Mouse (Mus musculus) CD4-positive helper T cell, adult 2 months (primary cell): ENCODE measurements around the gene 4930544G11Rik.

ENCODE experiments used
- DNase-seq: peaks from one replicate; pipeline ENCODE4 v3.0.0-alpha.2; 2012; ENCODE audit warnings: low read depth, missing footprints, low spot score

Gene 4930544G11Rik

DNA sequence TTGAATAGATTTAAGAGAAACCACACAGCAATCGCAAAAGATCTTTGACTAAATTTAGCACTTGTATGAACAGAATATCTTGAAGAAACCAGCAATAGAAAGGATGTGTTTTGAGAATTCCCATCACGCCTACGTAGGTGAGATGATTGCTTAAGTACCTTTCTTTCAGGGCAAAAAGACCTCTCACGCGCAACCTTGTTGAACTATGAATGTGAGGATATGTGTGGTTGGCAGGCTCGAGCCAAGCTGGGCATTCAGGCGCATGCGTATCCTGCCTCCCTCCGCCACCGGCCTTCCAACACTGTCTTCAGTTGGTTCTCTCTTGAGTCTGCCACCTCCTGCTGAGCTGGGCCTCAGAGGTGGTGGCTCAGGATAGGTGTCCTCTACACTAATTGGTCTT is at the start of gene 4930544G11Rik:
Gene 4930544G11Rik, plus strand, starts transcription at position 301 of the 400 bp plus-strand sequence.
- no peak for DNase-seq

DNA sequence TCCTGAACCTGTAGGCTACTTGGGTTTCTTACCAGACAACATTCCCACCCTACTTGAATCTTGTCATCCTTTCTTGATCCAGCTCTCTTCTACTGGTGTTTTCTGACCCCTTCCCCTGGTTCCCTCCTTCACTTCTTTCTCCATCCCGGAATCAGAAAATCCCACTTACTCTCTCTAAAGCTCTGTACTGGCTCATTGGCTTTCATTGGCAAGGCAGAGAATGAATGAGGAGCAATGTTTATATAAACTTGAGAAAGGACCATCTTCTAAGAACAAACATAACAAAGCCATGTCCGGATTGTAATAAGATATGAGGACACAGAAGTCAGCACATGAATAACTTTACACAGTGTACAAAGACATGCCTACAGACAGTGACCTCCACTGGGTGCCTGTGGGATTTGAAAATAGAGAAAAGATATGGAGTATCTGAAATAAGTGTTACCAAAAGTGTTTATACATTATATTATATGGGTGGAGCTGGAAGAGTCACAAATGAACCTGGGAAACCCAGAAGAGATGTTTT is 45.7 kb upstream of the 4930544G11Rik start:
- DNase-seq, result no peak

DNA sequence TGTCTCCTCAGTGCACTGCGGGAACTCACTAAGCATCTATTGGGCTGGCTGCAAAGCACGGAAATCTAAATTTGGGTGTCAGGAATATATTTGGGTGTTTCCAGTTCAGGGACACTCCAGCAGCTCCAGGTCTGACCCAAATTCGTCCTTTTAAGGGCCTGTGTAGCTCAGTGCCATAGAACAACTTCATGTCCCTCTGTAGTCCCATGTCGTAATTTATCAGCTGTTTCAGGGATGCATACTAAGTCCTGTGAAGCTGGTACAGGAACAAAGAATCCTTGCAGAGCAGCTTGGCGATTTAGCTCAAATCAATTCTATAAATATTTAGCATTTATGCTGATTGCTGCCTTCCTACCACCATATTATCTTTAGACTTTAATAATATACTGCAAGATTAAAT is 37.0 kb upstream of the 4930544G11Rik start:
- DNase-seq, result no peak

DNA sequence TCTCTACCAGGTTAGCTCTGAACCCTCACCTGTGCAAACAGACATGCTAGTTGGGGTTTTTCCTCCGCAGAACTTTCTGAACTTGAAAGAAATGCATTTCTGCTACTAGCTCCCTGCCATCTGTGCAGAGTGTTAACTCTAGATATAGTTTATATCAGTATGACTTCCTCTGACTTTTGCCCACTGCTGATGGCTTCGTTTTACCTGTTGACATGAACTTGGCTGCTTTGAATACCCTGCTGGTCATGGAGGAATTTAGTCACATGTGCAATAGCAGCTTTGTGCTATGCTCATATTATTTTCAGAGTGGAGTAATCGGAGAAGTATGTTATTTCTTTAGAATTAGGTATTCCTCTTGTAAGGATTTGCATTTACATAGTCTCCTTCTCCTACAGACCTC is 30.7 kb upstream of the 4930544G11Rik start:
- no peak for DNase-seq

DNA sequence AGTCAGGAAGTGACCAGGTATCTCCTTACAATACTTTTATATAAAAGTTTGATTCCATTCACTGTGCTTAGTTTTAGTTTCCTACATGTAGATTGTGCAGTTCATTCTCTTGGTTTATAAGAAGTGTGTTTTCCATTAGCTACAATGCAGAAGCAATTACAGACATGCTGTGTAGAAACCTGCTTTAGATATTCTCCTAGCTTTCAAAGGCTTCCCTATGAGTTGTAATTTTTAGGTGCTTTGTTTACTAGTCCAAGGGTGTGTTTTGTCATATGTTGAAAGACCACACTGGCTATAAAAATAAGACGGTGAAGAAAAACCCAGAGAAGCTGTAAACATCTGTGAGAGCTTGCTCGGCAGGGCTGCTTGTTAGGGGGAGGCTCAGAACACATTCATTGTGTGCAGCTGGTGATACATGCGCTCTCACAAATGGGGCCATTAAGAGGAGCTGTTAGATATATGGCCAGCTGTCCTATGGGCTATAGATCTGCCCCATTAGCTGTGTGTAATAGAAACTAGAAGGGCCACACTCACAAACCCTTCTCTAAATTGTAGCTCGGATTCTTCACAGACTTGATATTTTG is 28.8 kb upstream of the 4930544G11Rik start:
- DNase-seq, result no peak

DNA sequence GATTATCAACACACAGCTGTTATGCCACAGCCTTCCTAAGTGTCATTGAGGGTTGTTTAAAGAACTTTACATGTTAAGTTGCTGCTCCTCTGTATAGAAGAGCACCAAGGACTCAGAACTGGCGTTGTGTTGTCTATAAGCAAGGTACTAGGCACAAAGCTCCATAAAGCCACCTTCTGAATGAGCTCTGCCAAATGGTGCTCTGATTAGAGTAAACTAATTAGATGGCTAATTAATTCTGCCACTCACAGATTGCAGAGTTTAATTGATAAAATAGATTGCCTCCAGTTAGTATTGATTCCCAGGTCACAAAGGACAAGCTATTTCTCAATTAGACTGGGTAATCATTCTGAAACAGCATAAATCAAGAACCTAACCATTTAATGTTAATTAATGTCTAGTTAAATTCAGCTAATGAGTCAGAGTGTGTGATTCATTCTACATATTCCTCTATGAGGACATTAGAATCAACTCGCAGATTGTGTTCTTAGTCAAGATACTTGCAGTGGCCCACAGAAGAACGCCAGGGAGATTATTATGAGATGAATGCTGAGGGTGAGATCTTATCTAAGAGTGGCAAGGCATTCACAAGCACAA is 26.6 kb upstream of the 4930544G11Rik start:
- DNase-seq, result no peak

DNA sequence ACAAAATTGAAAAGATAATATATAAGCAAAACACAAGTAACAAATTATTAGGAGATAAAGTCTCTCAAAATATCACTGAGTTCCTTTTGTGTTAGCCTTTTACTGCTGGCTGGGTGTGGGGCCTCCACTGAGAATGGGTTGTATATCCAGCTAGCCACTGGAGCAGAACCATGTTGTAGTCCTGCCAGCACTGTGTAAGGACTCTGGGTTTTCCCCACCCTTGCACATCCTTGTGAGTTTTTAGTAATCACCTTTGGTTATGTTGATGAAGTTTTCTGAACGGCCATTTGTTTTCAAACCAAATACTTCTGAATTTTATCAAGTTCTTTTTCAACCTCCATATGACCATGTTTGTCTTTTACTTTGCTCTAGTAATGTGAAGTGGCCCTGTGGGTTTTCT is 21.9 kb upstream of the 4930544G11Rik start:
- DNase-seq, result no peak

DNA sequence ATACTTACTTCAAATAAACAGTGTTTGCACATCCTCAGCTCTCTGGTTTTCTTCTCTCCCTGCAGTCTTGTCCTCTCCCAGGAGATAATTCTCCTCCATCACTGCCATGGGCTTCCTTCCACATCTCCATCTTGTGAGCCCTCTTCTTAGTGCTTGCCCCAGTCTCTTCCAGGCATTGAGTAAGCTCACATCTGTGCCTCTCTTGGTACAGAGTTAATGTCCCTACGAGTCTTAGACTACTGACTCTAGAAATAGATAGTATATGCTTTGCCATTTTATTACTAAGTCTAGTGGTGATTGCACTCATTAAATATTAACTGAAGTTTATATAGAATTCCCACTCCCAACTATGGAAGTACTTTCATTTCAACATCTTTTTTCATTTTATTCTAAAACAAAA is 19.6 kb upstream of the 4930544G11Rik start:
- no peak for DNase-seq

DNA sequence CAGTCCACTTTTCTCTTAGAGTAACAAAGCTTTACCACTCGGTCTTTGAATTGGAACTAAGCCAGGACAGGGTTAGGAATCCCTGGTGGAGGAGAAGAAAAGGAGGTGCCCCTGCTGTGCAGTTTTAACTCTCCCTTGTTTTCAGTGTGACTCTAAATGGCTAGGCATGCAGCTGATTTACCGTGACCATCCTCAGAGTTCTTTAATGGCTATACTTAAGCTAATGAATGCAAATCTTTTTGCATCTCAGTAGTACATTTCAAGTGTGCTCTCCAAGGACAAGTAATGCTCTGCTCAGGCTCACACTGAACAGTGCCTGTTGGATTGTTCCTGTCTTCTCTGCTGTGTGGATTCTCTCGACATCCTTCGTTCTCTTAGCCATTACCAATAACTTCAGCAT is 19.2 kb upstream of the 4930544G11Rik start:
- DNase-seq, result no peak

DNA sequence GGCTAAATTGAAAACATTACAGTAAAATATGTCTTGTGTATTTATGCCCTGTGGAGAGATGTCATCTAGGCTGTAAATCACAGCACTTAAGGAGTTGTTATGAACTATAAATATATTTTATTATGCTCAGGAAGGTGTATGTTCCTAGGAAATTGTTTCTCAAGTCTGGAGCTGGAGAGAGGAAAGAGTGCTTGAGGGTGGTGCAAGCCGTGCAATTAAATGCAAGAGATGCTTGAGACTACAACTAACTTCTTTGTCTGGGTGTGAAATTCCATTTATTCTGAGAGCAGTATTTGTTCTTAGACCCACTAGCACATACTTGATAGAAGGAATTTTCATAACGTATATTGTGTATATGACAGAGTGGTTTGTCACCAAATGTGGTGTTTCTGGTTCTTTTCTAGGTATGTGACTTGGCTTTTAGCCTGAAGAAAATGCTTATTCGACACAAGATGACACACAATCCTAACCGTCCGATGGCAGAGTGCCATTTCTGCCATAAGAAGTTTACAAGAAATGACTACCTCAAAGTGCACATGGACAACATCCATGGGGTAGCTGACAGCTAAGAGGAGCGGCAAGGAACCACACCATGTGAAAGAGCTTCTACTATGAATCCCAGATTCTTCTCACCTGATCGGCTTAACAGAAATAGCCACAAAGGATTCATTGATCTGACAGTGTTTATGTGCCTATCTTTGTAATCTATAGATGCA is 16.7 kb upstream of the 4930544G11Rik start:
- no peak for DNase-seq

DNA sequence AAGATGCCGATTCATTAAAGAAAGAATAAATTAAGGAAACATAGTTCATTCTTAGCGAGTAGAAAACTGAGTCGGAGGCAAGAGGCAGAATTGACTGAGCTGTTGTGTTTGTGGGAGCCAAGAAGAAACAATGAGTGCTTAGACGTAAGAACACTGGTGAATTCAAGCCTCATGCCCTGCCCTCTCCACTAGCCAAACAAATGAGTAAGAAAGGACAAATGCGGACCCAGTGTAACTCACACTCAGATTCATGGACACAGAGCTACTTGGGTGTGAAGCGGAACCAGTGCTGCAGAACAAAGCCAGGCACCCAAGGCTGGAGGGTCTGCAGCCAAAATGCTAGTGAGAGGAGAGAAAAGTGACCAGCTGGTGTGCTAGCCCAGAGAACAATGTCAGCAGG is 1.9 kb upstream of the 4930544G11Rik start:
- DNase-seq, result no peak

DNA sequence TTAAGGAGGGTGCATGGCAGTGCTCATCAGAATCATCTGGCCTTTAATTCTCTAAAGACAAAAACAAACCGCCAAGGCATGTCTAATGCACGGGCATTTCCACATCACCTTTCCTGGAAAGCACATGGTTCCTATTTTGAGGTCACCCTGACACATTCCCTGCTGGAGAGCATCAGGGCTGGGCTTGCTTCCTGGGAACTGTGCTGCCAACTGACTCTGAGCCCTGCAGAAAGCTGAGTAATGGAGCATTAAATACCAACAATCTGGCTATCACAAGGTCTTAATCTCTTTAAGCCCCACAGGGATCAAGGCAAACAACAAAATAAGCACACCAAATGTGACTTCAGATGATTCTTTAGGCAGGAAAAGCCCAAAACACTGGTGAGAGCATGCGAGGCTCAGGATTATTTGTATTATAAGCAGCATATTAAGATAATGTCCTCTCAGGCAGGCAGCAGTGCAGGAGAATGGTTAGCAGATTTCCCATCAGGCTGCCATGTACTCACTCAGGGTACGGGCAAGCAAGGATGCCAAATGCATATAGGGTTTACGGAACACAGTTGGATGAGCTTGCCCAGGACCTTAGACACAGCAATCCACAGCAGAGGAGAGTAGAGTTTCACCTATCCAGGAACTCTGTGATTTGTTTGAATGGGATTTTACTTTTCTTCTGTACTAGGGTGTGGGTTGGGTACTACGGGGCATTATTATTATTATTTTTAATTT is 17.1 kb downstream of the 4930544G11Rik start:
- no peak for DNase-seq

DNA sequence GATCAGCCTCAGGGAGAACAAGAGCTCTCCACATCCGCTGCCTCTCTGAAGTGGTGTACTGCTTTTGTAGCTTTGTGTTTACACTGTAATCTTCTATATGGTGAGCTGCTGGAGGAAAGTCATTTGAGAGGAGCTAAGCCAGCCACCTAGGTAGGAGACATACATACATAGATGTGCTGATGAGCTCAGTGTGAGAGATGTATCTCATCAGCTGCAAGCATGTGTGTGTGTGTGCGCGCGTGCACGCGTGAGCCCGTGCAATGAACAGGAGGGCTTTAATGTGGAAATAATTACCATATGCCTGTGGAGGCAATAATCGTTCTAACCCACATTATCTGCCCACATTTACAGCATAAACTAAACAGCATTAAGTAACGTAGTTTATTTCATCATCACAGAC is 18.0 kb downstream of the 4930544G11Rik start:
- DNase-seq, result peak; percentile 11

DNA sequence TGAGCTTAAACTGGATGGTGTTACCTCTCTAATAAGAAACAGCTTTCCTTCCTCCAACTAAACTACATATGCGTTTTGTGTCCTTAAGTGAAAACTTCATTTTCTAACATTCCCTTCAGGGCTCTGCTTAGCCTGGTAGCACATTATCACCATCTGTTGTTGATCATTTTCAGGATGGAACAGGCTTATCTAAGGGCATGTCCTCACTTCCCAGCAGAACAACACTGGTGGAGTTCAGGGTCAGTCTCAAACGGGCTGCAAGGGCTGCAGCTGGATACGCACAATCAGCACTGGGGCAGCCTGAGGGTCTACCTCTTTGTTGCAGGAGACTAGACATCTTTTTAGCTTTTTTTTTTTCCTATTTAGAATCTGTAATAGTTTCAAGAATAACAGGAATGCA is 39.7 kb downstream of the 4930544G11Rik start:
- DNase-seq, result no peak

DNA sequence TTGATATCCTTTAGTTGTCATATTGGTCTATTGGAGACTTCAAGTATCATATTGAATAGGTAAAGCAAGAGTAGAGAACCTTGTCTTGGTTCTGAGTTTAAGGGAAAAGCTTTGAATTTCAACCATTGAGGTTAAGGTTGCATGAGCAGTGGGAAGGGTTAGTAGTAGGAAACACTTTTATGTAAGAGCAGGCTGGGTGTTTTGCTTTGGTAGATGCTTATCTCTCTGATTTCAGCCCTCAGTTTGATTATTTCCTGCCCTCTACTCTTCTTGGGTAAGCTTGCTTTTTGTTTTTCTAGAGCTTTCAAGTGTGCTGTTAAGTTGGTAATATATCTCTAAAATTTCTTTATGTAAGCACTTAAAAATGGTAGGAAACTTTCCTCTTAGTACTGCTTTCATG is 45.9 kb downstream of the 4930544G11Rik start:
- DNase-seq, result peak; percentile 35
